Mouse (Mus musculus) liver, adult (tissue): Measurements from ENCODE around the gene Hdac4.

Experiments used
- GATA4 ChIP-seq: IDR thresholded peaks from 2 replicates; pipeline ENCODE4 v1.6.1; 2014; ENCODE audit warnings: mild to moderate bottlenecking, low read length; ENCODE audit not compliant: insufficient replicate concordance

The Hdac4 gene

DNA sequence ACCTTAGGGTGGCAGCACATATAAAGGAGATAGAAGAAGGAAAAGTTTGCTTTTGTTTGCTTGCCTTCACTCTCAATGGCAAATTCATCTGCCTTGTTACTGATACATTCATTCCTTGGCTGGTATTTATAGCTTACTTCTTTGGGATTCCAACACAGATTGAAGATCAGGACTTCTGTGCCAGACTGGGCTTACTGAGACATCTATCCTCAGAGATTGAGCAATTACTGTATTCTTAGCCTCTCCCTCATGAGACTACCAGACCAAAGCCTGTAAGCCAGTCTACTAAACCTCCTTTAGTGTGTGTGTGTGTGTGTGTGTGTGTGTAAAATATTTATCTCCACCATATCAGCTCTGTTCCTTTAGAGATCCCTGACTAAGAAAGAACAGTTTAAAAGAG is 181.0 kb downstream of the Hdac4 start:
- TF ChIP-seq GATA4, result no peak

DNA sequence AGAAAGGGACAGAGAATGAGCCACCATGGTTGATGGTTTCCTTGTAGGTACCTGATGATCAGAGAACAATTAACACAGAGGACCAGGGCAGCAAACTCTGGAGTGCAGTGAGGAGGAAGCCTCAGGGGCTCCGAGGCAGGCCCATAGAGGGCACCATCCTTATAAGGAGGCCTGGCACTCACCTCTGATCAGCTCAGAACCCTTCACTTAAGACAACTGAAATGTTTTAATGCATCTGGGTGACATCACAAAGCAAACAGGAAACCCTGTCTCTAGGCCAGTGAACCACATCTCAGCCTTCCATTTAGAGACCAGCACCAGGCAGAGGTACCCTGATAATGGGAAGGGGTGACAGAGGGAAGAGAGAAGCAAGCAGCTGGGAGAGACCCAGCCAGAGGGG is 188.8 kb downstream of the Hdac4 start:
- TF ChIP-seq GATA4, result no peak

DNA sequence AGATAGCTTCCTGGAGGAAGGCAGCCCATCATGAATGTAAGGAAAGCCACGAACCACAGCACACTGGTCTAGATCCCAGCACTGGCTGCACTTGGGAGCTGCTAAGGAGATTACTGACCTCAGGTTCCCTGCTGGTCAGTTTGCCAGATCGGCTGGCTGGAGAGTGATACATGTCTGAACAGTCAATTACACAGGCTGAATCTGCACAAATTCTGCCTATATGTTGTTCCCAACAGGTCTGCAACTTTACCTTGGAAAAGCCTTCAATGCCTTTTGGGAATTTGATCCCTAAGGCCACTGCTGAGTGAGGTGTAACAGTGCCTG is 189.9 kb downstream of the Hdac4 start:
- TF ChIP-seq GATA4, result no peak

DNA sequence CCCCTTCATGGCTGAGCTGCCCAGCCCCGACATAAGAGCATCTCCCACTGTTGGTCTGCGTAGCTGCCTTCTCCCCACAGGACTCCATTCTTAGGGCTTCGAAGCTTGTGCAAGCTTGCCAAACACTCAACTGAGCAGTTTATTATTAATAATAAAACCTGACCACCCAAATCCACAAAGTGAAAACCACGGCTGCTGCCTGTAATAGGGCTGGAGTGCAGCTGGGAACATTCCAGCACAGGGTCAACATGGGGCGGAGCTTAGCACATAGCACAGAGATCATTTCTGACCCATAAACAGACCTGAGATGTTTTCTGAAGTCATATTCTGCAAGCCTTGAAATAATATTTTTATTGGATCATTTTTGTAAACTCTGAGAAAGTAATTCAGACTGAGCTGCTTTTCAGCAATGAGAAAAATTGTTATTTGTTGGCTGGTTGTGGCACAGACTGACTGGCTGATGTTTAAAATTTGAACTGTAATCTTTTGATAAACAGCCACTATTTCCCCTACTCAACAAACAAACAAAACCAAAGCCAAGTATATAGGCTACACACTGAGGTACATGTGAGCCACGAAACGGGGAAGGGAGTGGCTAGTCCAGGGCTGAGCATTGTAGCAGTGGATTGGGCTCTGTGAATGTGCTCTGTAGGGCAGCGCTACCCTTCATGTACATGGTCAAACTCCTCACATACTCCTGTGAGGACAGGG is 190.4 kb downstream of the Hdac4 start:
- no peak for TF ChIP-seq GATA4

DNA sequence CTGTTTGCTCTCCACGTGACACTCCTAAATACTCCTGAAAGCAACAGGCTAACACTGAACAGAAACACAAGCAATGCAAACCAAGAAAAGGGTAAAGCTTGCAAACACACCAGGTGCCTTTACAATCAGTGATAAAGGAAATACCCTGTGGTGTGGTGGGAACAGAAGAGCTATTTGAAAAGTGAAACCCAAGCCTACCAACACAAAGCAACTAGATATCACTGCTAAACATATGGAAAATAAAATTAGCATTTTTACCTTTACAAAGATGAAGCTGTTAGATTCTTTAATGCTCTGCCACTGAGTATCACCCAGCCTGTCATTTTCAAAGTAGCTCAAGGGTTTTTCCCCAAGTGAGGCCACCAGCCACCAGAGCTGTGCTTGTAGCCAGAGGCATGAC is 191.4 kb downstream of the Hdac4 start:
- no peak for TF ChIP-seq GATA4

DNA sequence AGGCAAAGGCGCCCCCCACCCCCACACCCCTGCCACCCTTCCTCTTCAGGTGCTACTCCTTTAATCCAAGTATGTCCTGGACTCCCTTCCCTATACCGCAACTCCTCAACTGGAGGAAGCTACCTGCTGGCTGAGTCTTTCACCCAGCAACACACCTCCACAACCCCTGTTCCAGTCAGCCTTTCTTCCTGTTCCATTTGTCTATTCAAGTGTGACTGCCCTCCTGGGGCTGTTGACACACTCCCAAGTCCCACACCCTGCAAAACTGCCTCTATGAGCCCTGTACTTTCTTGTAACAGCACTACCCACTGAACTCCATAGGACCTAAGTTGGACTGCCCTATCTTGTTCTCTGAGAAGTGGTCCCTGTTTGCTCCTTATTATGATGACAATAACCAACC is 195.3 kb downstream of the Hdac4 start:
- no peak for TF ChIP-seq GATA4

DNA sequence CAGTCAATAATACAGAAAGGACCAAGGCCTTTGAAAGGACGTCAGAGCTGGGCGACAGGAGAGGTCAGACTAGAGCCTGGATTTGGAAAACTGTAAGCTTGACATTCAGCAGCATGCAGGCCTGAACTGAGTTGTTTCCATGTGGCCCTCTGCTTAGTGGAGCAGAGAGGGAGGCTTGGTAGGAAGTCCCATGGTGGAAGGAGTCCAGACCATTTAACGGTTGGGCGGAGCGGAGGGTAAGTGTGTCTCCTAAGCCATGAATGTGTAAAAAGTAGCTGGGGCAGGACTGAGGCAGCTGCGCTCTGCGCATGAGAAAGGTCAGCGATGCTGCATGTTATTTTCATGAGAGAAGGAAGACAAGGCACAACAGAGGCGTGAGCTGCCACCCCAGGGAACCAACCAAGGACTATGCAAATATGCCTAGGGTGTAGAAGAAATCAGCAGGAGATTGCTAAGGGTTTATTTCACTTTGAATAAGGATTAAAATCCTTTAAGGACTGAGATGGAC is 201.8 kb downstream of the Hdac4 start:
- no peak for TF ChIP-seq GATA4

DNA sequence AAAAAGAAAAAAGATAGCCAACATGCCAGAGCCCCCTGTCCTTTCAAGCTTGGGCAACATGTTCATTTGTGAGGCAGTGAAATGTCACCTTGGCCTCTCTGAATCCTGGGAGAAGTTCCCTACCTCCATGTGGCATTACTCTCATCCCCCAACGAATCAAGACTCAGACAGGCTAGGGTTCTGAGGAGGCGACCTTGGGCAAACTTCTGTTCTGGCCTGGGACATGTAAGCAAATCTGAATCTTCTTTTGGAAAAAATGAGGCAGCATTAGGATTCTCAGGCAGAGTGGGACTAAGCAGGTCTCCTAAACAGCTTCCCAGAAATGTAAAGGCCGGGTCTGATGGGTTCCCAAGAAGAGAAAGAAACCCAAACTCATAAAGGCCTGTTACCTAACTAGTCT is 202.8 kb downstream of the Hdac4 start:
- no peak for TF ChIP-seq GATA4

DNA sequence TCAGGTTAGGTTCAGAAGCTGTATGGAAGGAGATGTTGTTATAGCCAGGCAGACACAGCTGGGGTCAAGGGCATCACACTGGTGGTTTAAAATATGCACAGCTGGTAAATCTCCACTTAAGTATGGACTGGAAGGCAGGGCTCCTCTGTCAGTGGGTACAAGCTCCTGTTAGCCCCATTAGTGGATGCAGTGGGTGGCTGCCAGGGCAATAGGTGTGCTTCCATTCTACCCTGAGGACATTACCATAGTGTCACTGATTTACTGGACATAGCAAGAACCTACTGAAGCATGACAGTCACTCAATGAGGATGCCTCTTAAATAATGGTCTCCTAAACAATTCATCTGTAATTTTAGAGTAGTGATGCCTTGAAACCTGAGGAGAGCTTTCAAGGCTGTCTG is 203.9 kb downstream of the Hdac4 start:
- TF ChIP-seq GATA4, result no peak

DNA sequence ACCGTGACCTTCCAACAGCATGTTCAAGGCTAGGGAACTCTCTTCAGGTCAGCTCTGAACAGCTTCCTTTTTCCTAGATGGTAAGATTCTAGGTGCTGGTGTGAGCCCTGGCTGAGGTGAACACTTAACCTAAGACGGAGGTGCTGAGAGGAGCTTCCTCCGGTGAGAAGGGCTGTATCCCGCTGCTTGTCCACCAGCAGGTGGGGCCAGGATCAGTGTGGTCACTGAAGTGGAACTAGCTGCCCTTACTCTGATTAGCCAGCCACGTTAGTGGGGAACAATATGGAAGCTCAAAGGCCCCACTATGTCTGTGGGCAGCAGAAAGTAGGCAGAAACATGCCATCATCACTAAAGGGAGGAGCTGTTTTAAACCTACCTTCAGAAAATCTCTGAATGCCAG is 204.6 kb downstream of the Hdac4 start:
- no peak for TF ChIP-seq GATA4

DNA sequence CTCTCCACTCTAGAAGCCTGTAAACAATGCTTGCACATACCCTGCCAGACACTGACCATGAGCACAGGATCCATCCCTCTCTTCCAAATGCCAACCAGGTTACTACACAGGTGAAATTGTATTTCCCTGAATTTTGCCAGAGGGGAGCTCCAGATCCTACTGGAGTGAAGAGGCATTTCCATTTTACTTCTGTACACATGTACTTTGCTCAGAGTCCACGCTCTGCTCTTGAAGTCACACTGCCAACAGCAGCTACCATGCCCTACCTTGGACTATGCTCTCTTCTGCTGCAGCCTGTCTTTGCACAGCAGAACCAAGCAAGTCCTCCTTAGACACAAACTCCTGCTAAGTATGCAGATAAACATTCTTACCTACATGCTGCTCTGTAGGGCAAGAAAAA is 206.6 kb downstream of the Hdac4 start:
- no peak for TF ChIP-seq GATA4

DNA sequence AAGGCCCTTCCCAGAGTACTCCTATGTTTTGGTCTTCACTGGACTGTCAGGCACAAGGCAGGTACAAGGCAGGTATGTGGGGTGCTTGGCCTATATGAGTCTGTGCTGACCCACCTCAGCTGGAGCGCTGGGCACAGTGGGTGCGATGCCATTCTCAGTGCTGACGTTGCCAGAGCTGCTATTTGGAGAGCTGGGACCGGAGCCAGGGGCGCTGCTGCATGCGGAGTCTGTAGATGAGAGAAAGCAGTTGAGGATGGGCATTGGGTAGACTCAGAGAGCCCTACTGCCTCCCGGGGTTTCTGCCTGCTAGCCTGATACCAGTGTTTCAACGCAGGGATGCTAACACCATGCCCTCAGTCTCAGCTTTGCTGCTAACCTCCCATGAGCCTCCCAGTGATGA is 208.1 kb downstream of the Hdac4 start:
- no peak for TF ChIP-seq GATA4

DNA sequence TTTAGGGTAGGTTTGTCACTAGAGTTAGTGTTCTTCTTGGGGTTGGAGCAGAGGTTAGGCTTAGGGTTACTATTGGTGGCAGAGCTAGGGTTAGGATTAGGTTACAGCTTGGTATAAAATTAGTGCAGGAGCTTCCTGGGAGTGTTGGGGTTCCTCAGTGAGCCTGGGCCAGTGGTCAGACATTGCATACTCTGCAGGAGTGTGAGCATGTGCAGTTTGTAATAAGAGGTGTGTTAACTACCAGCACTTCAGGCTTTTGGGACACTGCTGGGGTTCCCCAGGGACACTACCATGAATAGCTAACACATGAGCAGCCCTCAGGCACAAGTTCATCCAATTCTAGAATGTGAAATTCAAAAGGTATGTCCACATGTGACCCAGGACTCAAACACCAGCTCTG is 209.7 kb downstream of the Hdac4 start:
- TF ChIP-seq GATA4, result no peak

DNA sequence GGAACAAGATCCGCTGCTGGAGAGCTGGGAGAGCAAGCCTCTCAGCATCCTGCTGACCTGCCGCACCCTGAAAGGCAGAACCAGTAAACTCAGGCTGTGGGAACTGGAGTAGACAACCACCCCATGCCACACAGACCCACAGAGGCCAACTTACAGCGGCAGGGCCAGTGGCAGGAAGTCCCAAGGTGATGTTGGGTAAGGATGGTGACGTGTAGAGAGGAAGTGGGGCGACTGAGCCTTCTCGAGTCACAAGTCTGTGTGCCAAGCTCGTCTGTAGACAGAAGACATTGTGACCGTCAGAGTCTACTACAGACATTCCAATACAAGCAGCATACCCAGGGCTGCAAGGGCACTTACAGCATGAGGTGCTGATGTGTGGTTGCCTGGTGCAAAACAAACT is 211.0 kb downstream of the Hdac4 start:
- TF ChIP-seq GATA4, result no peak

DNA sequence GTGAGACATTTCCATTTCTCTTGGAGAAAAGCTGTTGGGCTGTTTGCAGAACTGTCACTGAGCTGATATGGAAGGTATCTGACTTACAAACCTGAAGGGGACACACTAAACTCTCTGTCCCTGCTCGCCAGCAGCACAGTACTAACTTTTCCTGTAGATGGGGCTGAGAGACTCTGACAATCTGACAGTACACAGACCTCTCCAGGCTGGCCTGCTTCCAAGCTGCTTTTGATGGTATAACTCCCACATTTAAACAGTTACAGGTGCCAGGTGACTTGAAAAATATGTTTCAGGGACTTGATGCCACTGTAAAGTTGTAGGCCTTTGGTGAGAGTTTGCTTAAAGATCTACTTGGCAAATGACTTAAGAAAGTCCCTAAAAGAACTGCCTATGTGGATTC is 214.1 kb downstream of the Hdac4 start:
- no peak for TF ChIP-seq GATA4

DNA sequence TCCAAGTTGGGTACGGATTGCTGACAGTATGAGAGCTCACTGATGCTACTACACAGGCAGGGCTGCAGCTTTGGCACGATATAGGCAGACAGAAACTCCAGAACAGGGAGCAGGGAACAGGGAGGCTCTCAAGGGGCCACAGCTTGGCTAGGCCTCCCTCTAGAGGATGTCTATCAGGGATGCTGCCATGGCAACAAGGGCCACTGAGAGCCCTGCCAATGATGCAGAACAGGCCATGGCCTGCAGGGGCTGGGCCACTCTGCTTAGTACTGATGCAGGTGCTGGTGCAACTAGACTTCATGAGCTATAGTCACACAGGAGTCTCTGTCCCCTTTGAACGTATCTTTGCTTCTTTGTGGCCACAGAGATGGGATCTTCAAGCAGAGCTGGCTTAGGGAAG is 217.1 kb downstream of the Hdac4 start:
- no peak for TF ChIP-seq GATA4

DNA sequence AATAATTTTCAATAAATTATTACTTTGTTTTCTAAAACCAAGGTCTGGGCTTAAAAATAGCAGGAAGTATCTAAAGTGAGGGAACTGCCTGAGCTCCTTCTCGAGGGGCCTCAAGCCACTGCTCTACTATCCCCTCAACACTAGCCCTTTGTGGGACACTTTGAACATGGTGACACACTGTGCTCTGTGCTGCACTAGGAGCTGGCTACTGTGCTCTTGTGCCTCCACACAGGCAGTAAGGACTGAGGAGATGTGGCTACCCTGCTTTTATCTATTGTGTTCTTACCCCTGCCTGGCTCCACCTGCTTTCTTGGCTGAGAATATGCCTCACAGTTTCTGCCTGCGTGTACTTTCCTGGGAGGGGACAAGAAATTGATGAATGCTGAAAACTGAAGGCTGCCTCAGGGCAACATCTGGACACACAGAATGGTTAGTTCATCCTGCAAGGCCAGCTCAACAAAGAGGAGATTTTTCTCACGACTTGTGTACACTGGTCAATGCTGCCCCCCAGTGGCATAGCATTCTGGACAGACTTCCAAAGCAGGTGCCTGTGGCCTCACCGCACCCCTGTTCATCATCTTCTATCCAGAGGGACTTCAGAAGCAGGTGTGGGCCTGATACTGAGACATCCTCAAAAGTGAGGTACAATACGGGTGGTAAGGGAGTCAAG is 226.7 kb downstream of the Hdac4 start:
- TF ChIP-seq GATA4, result no peak
